Mouse (Mus musculus): ENCODE data around the gene Slc25a22. TPM values are rescaled to one million over a fixed set of nuclear protein-coding genes. Genes with fewer than 3 reads are reported as not detected.
A peak's percentile ranks its signal among the peaks of the same experiment; 100 is the strongest.

Slc25a22 gene
- polyA plus RNA-seq, 1 experiment from 2014 or later = 33.9 TPM

DNA sequence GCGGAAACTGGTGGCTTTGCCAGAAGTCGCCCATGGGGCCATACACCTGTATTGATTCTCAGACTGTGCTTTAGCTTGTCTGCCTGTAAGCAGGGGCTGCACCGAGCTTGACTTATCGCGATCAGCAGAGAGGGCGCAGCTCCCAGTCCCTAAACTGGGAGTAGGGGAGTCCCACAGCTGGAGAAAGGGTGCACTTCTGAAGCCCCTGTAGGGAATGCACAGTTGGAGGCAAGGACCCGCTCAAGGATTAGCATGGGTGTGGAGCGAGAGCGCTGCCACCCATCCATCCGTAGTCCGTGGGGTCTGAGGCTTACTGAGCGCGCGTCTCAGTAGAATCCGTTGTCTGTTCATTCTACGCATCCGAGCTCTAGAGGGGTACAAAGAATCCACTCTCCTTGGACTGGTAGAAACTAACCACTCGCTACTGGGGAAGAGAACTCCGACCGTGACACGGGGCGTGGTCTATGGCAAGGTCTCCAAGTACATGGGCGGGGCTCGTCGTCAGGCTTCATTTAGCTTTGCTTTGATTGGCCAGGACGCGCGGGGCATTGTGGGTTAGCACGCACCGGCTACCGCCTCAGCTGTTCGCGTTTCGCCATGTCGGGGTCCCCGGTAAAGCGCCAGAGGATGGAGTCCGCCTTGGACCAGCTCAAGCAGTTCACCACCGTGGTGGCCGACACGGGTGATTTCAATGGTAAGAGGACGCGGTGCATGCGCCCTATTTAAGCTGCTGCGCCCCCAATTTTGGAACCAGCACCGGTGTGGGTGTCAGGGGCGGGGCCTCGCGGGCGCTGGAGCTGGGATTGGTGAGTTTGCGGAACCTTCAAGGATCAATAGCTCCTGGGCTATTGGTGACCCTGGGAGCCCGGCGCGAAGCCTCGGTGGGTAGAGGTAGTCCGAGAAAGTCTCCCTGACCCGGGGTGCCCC lies 45.8 kb downstream of the Slc25a22 start, which contains the start of gene Taldo1:
Gene Taldo1, plus strand, starts transcription at position 575 of the 927 bp plus-strand sequence.
- H3K4me1 ChIP-seq (replicated peaks; ENCODE audit: control insufficient read depth, insufficient read depth, low read length) = 0 out of 2 replicates have a peak, but pooled peaks cover 6% of the 10 kb centered on the region
- peak; percentile 97 for DNase-seq (ENCODE audit: low spot score)
- no peaks in the 10 kb centered on the region for H3K27me3 ChIP-seq (ENCODE audit: control insufficient read depth, insufficient read depth, low read length)
- H3K27ac ChIP-seq (ENCODE audit: low read depth, low read length) = peak within 1 kb of the TSS; percentile 51; the same call in 1 of the 2 replicates
- H3K4me2 ChIP-seq (replicated peaks; ENCODE audit: low read depth, low read length) = peak within 1 kb of the TSS; percentile 68
- ATAC-seq (ENCODE audit: low FRiP score) = peak; percentile 94
- peak within 1 kb of the TSS; percentile 72 for H3K4me3 ChIP-seq (ENCODE audit: low read depth, low read length)
- under 1% methylated on average over 57 of the region's 57 CpGs for WGBS
- no peaks in the 10 kb centered on the region for H3K9me3 ChIP-seq (ENCODE audit: control insufficient read depth, low read length)
- H3K9ac ChIP-seq (ENCODE audit: low read depth, low read length) = peak within 1 kb of the TSS; percentile 57
- peaks cover 2% of the 10 kb centered on the region; the same call in 1 of the 2 replicates for H3K36me3 ChIP-seq (ENCODE audit: control insufficient read depth, insufficient read depth, low read length)

DNA sequence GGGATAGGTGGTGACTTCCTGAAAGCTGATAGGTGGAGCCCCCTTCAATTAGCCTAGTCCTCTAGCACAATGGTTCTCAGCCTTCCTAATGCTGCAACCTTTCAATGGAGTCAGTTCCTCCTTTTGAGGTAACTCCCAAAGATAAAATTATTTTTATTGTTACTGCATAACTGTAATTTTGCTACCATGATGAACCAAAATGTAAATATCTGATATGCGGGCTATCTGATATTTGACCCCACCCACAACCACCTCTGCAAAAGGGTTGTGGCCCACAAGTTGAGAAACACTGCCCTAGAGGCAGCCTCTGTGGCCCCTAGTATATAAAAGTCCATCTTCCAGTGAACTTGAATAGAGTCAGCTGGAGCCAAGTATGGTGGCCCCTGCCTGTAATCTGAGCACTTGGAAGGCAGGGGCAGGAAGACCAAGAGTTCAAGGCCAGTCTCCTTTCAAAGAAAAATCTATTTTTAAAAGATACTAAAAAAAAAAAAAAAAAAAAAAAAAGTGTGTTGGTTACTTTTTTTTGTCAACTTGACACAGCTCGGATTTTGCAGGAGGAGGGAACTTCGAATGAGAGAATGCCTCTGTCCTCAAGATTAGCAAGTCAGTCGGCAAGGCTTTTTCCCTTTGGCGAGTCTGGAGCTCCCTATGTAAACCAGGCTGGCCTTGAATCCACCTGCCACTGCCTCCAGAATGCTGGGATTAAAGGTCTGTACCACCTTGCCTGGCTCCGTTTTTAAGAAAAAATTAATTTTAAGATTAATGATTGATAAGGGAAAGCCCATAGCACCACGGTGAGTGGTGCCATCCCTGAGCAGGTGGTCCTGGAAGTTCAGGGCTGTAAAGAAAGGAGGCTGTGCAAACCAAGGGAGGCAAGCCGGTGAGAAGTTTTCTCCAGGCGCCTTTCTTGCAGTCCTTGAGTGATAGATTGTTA lies 47.1 kb downstream of the Slc25a22 start:
- no peak for DNase-seq (ENCODE audit: low spot score)
- Histone ChIP-seq H3K27ac (ENCODE audit: low read depth, low read length) (no peak overlapping the region), H3K4me3 (ENCODE audit: low read depth, low read length) (no peak overlapping the region), H3K4me1 (replicated peaks; ENCODE audit: control insufficient read depth, insufficient read depth, low read length) (0 out of 2 replicates have a peak, but pooled peaks cover 6% of the 10 kb centered on the region), H3K9ac (ENCODE audit: low read depth, low read length) (no peak overlapping the region), H3K27me3 (ENCODE audit: control insufficient read depth, insufficient read depth, low read length) (no peaks in the 10 kb centered on the region), H3K9me3 (ENCODE audit: control insufficient read depth, low read length) (no peaks in the 10 kb centered on the region), H3K36me3 (ENCODE audit: control insufficient read depth, insufficient read depth, low read length) (no peaks in the 10 kb centered on the region), H3K4me2 (replicated peaks; ENCODE audit: low read depth, low read length) (no peak overlapping the region)
- 61% methylated on average over 9 of the region's 9 CpGs for WGBS
- ATAC-seq (ENCODE audit: low FRiP score) = no peak

DNA sequence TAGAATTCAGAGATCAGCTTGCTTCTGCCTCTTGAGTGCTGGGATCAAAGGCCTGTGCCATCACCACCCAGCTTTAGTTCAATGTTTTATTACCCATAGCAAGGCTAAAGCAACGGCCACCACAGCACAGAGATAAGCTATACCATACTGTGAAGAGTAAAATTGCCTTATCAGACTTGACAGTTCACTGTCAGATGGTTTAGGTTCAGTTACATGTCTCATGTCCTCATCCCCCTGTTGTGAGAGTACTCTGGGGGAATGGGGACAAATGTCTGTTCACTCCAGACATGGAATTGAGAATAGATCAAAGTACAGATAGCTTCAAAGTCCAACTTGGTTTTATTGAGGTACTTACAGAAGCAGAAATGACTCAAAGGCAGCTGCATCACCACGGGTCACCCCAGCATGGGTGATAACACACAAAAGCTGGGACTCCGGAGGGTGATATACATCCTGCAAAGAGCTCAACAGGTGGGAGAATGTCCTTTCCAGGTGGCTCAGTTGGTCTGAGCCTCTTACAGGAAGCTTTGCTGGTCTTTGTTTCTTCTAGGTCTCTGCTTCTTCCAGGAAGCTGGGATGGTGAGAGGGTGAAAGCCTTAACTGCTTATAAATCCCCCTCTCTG lies 49.1 kb downstream of the Slc25a22 start:
- ATAC-seq (ENCODE audit: low FRiP score) (no peak), DNase-seq (ENCODE audit: low spot score) (no peak)
- H3K4me2 ChIP-seq (replicated peaks; ENCODE audit: low read depth, low read length) = no peak overlapping the region
- H3K27me3 ChIP-seq (ENCODE audit: control insufficient read depth, insufficient read depth, low read length) = no peaks in the 10 kb centered on the region
- 62% methylated on average over 3 of the region's 3 CpGs for WGBS
- no peak overlapping the region for H3K9ac ChIP-seq (ENCODE audit: low read depth, low read length)
- H3K36me3 ChIP-seq (ENCODE audit: control insufficient read depth, insufficient read depth, low read length) = no peaks in the 10 kb centered on the region
- H3K4me1 ChIP-seq (replicated peaks; ENCODE audit: control insufficient read depth, insufficient read depth, low read length) = 0 out of 2 replicates have a peak, but pooled peaks cover 6% of the 10 kb centered on the region
- H3K4me3 ChIP-seq (ENCODE audit: low read depth, low read length) = no peak overlapping the region
- no peaks in the 10 kb centered on the region for H3K9me3 ChIP-seq (ENCODE audit: control insufficient read depth, low read length)
- no peak overlapping the region for H3K27ac ChIP-seq (ENCODE audit: low read depth, low read length)

DNA sequence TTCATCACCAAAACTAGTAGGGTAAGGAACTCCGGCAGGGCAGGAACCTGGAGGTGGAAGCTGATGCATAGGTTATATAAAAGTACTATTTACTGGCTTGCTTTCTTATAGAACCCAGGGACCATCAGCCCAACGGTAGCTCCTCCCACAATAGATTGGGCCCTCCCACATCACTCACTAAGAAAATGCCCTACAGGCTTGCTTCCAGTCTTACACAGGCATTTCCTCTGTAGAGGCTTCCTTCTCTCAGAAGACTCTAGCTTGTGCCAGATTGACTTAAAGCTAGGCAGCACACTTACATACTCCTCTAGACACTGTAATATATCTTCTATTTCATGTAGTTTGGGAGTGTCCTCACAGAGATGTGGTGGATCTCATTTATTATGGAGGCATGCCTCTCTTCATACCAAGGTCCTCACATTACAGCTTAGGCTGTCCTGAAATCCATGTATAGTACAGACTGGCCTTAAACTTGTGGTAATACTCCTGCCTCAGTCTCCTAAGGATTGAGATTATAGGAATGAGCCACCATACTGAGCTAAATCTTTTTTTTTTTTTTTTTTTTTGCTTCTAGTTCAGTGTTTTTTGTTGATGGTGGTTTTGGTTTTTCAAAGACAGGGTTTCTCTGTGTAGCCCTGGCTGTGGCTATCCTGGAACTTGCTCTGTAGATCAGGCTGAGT lies 49.7 kb downstream of the Slc25a22 start:
- DNase-seq (ENCODE audit: low spot score) = no peak
- 58% methylated on average over 2 of the region's 2 CpGs for WGBS
- Histone ChIP-seq H3K27ac (ENCODE audit: low read depth, low read length) (no peak overlapping the region), H3K4me1 (replicated peaks; ENCODE audit: control insufficient read depth, insufficient read depth, low read length) (0 out of 2 replicates have a peak, but pooled peaks cover 3% of the 10 kb centered on the region), H3K4me3 (ENCODE audit: low read depth, low read length) (no peak overlapping the region), H3K4me2 (replicated peaks; ENCODE audit: low read depth, low read length) (no peak overlapping the region), H3K9me3 (ENCODE audit: control insufficient read depth, low read length) (no peaks in the 10 kb centered on the region), H3K9ac (ENCODE audit: low read depth, low read length) (no peak overlapping the region), H3K27me3 (ENCODE audit: control insufficient read depth, insufficient read depth, low read length) (no peaks in the 10 kb centered on the region), H3K36me3 (ENCODE audit: control insufficient read depth, insufficient read depth, low read length) (no peaks in the 10 kb centered on the region)
- no peak for ATAC-seq (ENCODE audit: low FRiP score)

DNA sequence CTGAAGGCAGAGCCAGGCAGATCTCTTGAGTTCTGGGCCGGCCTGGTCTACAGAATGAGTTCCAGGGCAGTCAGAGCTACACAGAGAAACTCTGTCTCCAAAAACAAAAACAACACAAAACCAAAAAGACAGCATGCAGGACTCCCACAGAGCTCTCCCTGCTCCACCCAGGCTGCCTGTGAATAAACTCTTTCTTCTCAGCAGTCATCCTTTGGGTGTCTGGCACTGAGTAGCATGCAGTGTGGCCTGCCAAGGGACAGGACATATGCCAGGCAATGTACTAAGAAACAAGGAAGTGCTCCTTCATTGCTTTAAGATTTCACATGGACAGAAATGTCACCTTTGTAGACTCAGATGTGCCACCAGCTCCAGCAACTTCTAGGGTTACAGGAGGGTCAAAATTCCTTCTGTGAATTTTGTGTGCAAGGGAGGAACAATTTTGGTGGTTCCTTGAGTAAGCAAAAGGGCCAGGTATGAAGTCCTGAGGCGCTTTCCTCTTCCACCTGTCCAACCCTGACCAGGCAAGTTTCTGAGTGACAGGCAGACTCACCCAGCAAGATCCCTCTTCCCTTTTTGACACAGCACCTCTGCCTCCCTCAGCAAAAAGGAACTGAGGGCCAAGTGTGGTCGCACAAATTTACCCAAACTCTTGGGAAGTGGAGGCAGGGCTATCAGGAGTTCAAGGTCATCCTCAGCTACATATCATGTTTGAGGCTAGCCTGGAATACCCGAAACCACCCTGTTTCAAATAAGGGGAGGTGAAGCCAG lies 56.4 kb downstream of the Slc25a22 start:
- no peak for DNase-seq (ENCODE audit: low spot score)
- 75% methylated on average over 4 of the region's 4 CpGs for WGBS

More for the DNA sequence above, 56.4 kb downstream of the Slc25a22 start:
- no peaks in the 10 kb centered on the region for H3K9me3 ChIP-seq (ENCODE audit: control insufficient read depth, low read length)
- no peaks in the 10 kb centered on the region for H3K27me3 ChIP-seq (ENCODE audit: control insufficient read depth, insufficient read depth, low read length)
- H3K4me3 ChIP-seq (ENCODE audit: low read depth, low read length) = no peak overlapping the region
- no peak overlapping the region for H3K4me2 ChIP-seq (replicated peaks; ENCODE audit: low read depth, low read length)
- H3K36me3 ChIP-seq (ENCODE audit: control insufficient read depth, insufficient read depth, low read length) = no peaks in the 10 kb centered on the region
- no peaks in the 10 kb centered on the region for H3K4me1 ChIP-seq (replicated peaks; ENCODE audit: control insufficient read depth, insufficient read depth, low read length)
- no peak for ATAC-seq (ENCODE audit: low FRiP score)
- no peak overlapping the region for H3K9ac ChIP-seq (ENCODE audit: low read depth, low read length)
- no peak overlapping the region for H3K27ac ChIP-seq (ENCODE audit: low read depth, low read length)

Other genes with a start within 250 kb of the Slc25a22 start
- gene Hras, start 243.9 kb downstream of the Slc25a22 start, polyA plus RNA-seq (2014; fragmentation: Nextera tagmentation; extraction: Ambion mirVana) = 98.0 and 99.6 TPM in 2 replicates
- 6.2 and 7.8 TPM in 2 replicates for gene Lrrc56, start 243.7 kb downstream of the Slc25a22 start, polyA plus RNA-seq (2014; fragmentation: Nextera tagmentation; extraction: Ambion mirVana)
- gene Lmntd2, start 223.8 kb downstream of the Slc25a22 start, polyA plus RNA-seq (2014; fragmentation: Nextera tagmentation; extraction: Ambion mirVana) = 2.3 and 3.3 TPM in 2 replicates
- 36.4 and 37.8 TPM in 2 replicates for gene Rassf7, start 222.0 kb downstream of the Slc25a22 start, polyA plus RNA-seq (2014; fragmentation: Nextera tagmentation; extraction: Ambion mirVana)
- gene Phrf1, start 209.1 kb downstream of the Slc25a22 start, polyA plus RNA-seq (2014; fragmentation: Nextera tagmentation; extraction: Ambion mirVana) = 67.1 and 78.6 TPM in 2 replicates
- gene Irf7, start 171.4 kb downstream of the Slc25a22 start, polyA plus RNA-seq (2014; fragmentation: Nextera tagmentation; extraction: Ambion mirVana) = 0.77 and 1.1 TPM in 2 replicates
- not detected in 2 replicates for gene Cdhr5, start 161.1 kb downstream of the Slc25a22 start, polyA plus RNA-seq (2014; fragmentation: Nextera tagmentation; extraction: Ambion mirVana)
- 4.8 and 5.1 TPM in 2 replicates for gene Sct, start 158.8 kb downstream of the Slc25a22 start, polyA plus RNA-seq (2014; fragmentation: Nextera tagmentation; extraction: Ambion mirVana)
- 0.25 and 0.33 TPM in 2 replicates for gene Drd4, start 145.9 kb downstream of the Slc25a22 start, polyA plus RNA-seq (2014; fragmentation: Nextera tagmentation; extraction: Ambion mirVana)
- 70.0 and 75.9 TPM in 2 replicates for gene Deaf1, start 110.2 kb downstream of the Slc25a22 start, polyA plus RNA-seq (2014; fragmentation: Nextera tagmentation; extraction: Ambion mirVana)
- 29.7 and 31.9 TPM in 2 replicates for gene Tmem80, start 110.2 kb downstream of the Slc25a22 start, polyA plus RNA-seq (2014; fragmentation: Nextera tagmentation; extraction: Ambion mirVana)
- 2.1 and 2.6 TPM in 2 replicates for gene Eps8l2, start 99.0 kb downstream of the Slc25a22 start, polyA plus RNA-seq (2014; fragmentation: Nextera tagmentation; extraction: Ambion mirVana)
- 389 and 395 TPM in 2 replicates for gene Taldo1, start 45.7 kb downstream of the Slc25a22 start, polyA plus RNA-seq (2014; fragmentation: Nextera tagmentation; extraction: Ambion mirVana)
- 43.3 and 48.1 TPM in 2 replicates for gene Gatd1, start 23.8 kb downstream of the Slc25a22 start, polyA plus RNA-seq (2014; fragmentation: Nextera tagmentation; extraction: Ambion mirVana)
- gene Cend1, start 8.4 kb downstream of the Slc25a22 start, polyA plus RNA-seq (2014; fragmentation: Nextera tagmentation; extraction: Ambion mirVana) = 6.8 and 7.2 TPM in 2 replicates
- 8.3 and 8.6 TPM in 2 replicates for gene Pidd1, start 6.1 kb upstream of the Slc25a22 start, polyA plus RNA-seq (2014; fragmentation: Nextera tagmentation; extraction: Ambion mirVana)
- 870 and 939 TPM in 2 replicates for gene Rplp2, start 9.5 kb upstream of the Slc25a22 start, polyA plus RNA-seq (2014; fragmentation: Nextera tagmentation; extraction: Ambion mirVana)
- gene Pnpla2, start 17.3 kb upstream of the Slc25a22 start, polyA plus RNA-seq (2014; fragmentation: Nextera tagmentation; extraction: Ambion mirVana) = 13.7 and 14.2 TPM in 2 replicates
- 4.4 and 4.5 TPM in 2 replicates for gene Cracr2b, start 23.2 kb upstream of the Slc25a22 start, polyA plus RNA-seq (2014; fragmentation: Nextera tagmentation; extraction: Ambion mirVana)
- gene Cd151, start 29.5 kb upstream of the Slc25a22 start, polyA plus RNA-seq (2014; fragmentation: Nextera tagmentation; extraction: Ambion mirVana) = 40.1 and 57.9 TPM in 2 replicates
- gene Polr2l, start 37.2 kb upstream of the Slc25a22 start, polyA plus RNA-seq (2014; fragmentation: Nextera tagmentation; extraction: Ambion mirVana) = 71.5 and 74.0 TPM in 2 replicates
- 29.6 and 31.4 TPM in 2 replicates for gene Tspan4, start 37.3 kb upstream of the Slc25a22 start, polyA plus RNA-seq (2014; fragmentation: Nextera tagmentation; extraction: Ambion mirVana)
- gene Chid1, start 102.0 kb upstream of the Slc25a22 start, polyA plus RNA-seq (2014; fragmentation: Nextera tagmentation; extraction: Ambion mirVana) = 24.1 and 28.8 TPM in 2 replicates
- 67.1 and 77.4 TPM in 2 replicates for gene Ap2a2, start 124.3 kb upstream of the Slc25a22 start, polyA plus RNA-seq (2014; fragmentation: Nextera tagmentation; extraction: Ambion mirVana)
- 0.17 TPM in 2 replicates for gene Muc6, start 217.4 kb upstream of the Slc25a22 start, polyA plus RNA-seq (2014; fragmentation: Nextera tagmentation; extraction: Ambion mirVana)